Mouse (Mus musculus) heart, embryonic 13.5 days (tissue): ENCODE results near the gene Fkbp9. TPM values are rescaled to one million over a fixed set of nuclear protein-coding genes. Genes with fewer than 3 reads are reported as not detected.

Source experiments
- ATAC-seq: fragments of 200-750 bp; cut with Nextera tagmentation; 2 replicates; pipeline ENCODE4 v1.8.0; 2017; ENCODE audit warnings: moderate TSS enrichment; ENCODE audit not compliant: insufficient number of reproducible peaks, low FRiP score, low TSS enrichment; ENCODE audit errors: extremely low read depth
- H3K27ac ChIP-seq: fragments of 300-500 bp; sonication (generic); replicated peaks from 2 replicates; pipeline ENCODE4 v1.5.1; 2015; ENCODE audit warnings: moderate library complexity, mild to moderate bottlenecking, inconsistent platforms
- H3K27me3 ChIP-seq: fragments of 300-500 bp; sonication (generic); replicated peaks from 2 replicates; pipeline ENCODE4 v1.6.1; 2015; ENCODE audit warnings: mild to moderate bottlenecking, inconsistent platforms
- H3K36me3 ChIP-seq: fragments of 300-500 bp; sonication (generic); 2 replicates; pipeline ENCODE4 v1.6.1; 2015; ENCODE audit warnings: mild to moderate bottlenecking, inconsistent platforms
- H3K4me1 ChIP-seq: fragments of 300-500 bp; sonication (generic); 2 replicates; pipeline ENCODE4 v1.6.1; 2015; ENCODE audit warnings: inconsistent platforms
- H3K4me2 ChIP-seq: fragments of 300-500 bp; sonication (generic); 2 replicates; pipeline ENCODE4 v1.6.1; 2015; ENCODE audit warnings: inconsistent platforms, mild to moderate bottlenecking, moderate library complexity
- H3K4me3 ChIP-seq: fragments of 300-500 bp; sonication (generic); 2 replicates; pipeline ENCODE4 v1.5.1; 2015; ENCODE audit warnings: moderate library complexity, mild to moderate bottlenecking, inconsistent platforms
- H3K9ac ChIP-seq: fragments of 300-500 bp; sonication (generic); 2 replicates; pipeline ENCODE4 v1.6.1; 2015; ENCODE audit warnings: inconsistent platforms, mild to moderate bottlenecking, moderate library complexity
- H3K9me3 ChIP-seq: fragments of 300-500 bp; sonication (generic); 2 replicates; pipeline ENCODE4 v1.6.1; 2016; ENCODE audit warnings: inconsistent platforms
- WGBS: fragments of 180-500 bp; shearing (Covaris S2); methylation state at CpG from one replicate; pipeline ENCODE4 v1.1.7; 2015; ENCODE audit warnings: mixed read lengths; 5-methylcytosine and 5-hydroxymethylcytosine counted together
- polyA plus RNA-seq: library from polyadenylated mRNA; unstranded; fragments of >200 nt; fragmentation: Nextera tagmentation; extraction: Ambion mirVana; gene quantifications from 2 replicates; pipeline ENCODE4 v1.2.1, GENCODE M21; 2015

The Fkbp9 gene
- polyA plus RNA-seq, 1 experiment from 2014 or later = 131 TPM

GRCm38 (mm10) chr6:56923331-56923725, 91.5 kb downstream of the Fkbp9 start:
- 0% methylated on average over 25 of the region's 25 CpGs for WGBS

GRCm38 (mm10) chr6:56923726-56924707, 92.2 kb downstream of the Fkbp9 start, which contains the start of the genes Nt5c3 and Vmn1r4:
Gene Nt5c3, minus strand, starts transcription at chr6:56923932.
Gene Vmn1r4, plus strand, starts transcription at chr6:56924015.
- peak; percentile 96 for ATAC-seq
- H3K9ac ChIP-seq = peak within 1 kb of the TSS; percentile 87
- peaks cover 4% of the 10 kb centered on the region; the same call in 1 of the 2 replicates for H3K27me3 ChIP-seq
- H3K4me1 ChIP-seq = peaks cover 41% of the 10 kb centered on the region
- H3K36me3 ChIP-seq = no peaks in the 10 kb centered on the region
- WGBS = 3% methylated on average over 64 of the region's 64 CpGs
- H3K27ac ChIP-seq = peak within 1 kb of the TSS; percentile 83
- H3K4me2 ChIP-seq = peak within 1 kb of the TSS; percentile 72
- H3K4me3 ChIP-seq = peak within 1 kb of the TSS; percentile 84
- H3K9me3 ChIP-seq = 0 out of 2 replicates have a peak, but pooled peaks cover 5% of the 10 kb centered on the region

More at GRCm38 (mm10) chr6:56923331-56923725, 91.5 kb downstream of the Fkbp9 start:
- peak overlapping the region; percentile 87 for H3K9ac ChIP-seq
- H3K27me3 ChIP-seq = peaks cover 4% of the 10 kb centered on the region; the same call in 1 of the 2 replicates
- no peaks in the 10 kb centered on the region for H3K36me3 ChIP-seq
- peak overlapping the region; percentile 84 for H3K4me3 ChIP-seq
- H3K4me2 ChIP-seq = peak overlapping the region; percentile 72
- H3K27ac ChIP-seq = peak overlapping the region; percentile 83
- H3K9me3 ChIP-seq = 0 out of 2 replicates have a peak, but pooled peaks cover 3% of the 10 kb centered on the region
- no peak for ATAC-seq
- H3K4me1 ChIP-seq = peaks cover 48% of the 10 kb centered on the region

Other genes starting within 250 kb of the Fkbp9 start
- gene Lsm5, start 127.3 kb upstream of the Fkbp9 start, polyA plus RNA-seq = 70.2 and 74.5 TPM in 2 replicates
- gene Avl9, start 117.2 kb upstream of the Fkbp9 start, polyA plus RNA-seq = 5.8 TPM in 2 replicates
- 28.5 and 29.5 TPM in 2 replicates for gene Kbtbd2, start 34.2 kb upstream of the Fkbp9 start, polyA plus RNA-seq
- gene Nt5c3, start 91.9 kb downstream of the Fkbp9 start, polyA plus RNA-seq = 65.9 and 68.6 TPM in 2 replicates
- 0.06 and 0.09 TPM in 2 replicates for gene Vmn1r4, start 92.0 kb downstream of the Fkbp9 start, polyA plus RNA-seq
- not detected in 2 replicates for gene Vmn1r5, start 138.2 kb downstream of the Fkbp9 start, polyA plus RNA-seq
- gene Vmn1r6, start 165.2 kb downstream of the Fkbp9 start, polyA plus RNA-seq = not detected in 2 replicates
- gene Vmn1r7, start 193.3 kb downstream of the Fkbp9 start, polyA plus RNA-seq = not detected in 2 replicates
- not detected in 2 replicates for gene Vmn1r8, start 200.2 kb downstream of the Fkbp9 start, polyA plus RNA-seq
- gene Vmn1r9, start 234.7 kb downstream of the Fkbp9 start, polyA plus RNA-seq = not detected in 2 replicates